Mouse (Mus musculus): ENCODE data around the gene Mturn.

Gene Mturn

DNA sequence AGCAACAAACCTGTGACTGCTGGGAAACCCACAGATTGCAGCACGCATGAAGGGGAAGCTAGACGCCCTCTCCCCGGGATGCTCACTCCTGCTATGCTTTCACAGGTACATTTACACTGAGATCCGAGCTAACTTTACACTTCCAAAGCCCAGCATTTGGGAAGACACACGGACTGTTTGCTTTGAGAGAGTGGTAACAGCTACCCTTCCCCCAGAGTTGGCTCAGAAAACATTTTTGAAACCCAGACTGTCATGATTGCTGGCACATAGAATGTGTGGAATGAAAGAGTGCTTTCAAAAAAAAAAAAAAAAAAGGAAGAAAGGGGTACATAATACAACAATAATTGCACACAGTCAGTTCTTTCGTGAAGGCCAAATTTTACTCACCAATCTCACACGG is 51.3 kb downstream of the Mturn start:
- no peak for DNase-seq

DNA sequence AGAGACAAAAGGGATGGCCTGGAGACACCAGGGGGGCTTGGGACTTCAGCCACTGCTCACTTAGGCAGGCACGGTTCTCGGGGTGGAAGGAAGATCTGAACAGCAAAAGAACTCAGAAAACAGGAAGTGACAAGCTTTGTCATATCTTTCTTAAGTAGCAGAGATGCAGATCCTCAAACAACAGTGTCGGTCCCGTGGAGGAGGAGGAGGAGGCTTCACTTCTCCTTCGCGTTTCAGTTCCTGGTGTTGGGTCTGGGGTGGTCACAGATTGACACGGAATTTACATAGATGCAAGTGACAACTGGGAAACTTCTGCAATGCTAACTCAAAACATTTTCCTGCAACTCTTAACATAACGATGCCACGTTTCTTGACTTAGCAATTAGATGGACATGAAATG is 54.7 kb downstream of the Mturn start:
- no peak for DNase-seq

DNA sequence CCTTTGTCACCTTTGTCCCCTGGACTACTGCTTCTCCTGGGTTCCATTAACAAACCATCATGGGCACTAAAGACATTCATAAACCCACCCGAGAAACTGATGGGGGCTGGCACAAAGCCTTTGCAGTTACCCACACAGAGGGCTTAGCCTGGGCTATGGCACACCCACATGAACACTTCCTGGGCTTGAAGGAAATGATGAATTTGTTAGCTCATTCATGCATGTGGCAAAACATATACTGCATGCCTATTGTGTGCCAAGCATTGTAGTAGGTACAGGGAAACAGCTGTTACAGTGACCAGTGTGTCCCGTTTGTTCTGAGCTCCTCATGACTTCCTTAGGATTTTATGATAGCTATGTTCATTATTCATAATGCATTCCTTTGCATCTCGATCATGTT is 55.8 kb downstream of the Mturn start:
- no peak for DNase-seq

DNA sequence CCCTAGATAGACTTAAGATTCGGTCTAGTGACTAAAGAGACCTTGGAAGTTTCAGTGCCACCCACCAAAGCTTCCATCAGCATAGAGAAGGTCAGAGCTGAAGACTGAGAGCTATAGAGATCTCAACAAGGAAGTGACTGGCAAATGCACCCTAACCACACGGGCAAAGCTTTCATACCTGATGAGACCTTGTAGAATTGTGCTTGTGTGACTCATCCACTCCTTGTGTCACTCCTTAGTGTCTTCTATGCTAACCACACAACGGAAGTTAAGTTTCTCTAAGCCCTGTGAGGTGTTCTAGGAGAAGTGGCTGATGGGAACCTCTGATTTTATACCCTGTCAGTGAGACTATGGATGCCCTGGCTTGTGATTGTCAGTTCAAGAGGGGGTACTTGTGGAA is 56.3 kb downstream of the Mturn start:
- DNase-seq = no peak

DNA sequence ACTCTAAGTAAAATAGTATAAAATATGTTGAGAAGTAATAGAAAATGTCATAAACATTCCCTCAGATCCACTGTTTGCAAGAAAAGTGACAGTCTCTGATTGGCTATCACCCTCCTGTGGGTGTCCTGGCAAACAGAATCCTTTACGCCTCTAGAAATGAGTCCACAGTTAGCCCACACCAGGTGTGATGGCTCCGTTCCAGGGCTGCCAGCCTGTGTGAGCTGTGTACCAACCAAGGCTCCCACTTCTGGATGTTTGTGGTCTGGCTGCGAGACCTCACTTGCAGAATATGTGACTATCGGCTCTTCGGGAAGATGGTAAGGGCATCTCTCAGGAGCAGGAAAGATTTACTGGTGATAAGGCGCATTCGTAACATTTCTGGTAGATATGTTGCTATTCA is 67.6 kb downstream of the Mturn start:
- no peak for DNase-seq

DNA sequence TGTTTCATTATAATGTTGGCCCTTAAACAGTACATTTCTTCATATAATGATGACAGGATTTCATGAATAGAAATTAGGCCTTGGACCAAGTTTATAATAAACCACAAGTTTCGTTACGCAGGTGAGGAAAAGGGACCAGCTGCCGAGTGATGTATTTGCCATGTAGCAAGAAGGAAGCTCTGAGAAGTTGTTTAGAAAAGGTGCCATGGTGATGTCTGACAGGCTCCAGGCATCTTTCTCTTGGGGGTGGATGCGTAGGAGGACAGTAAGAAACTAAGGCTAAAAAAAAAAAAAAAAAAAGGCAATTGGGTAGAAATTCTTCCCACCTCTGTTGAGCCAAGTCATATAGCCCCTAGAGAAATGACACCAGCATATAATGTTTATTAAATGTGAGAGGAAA is 70.2 kb downstream of the Mturn start:
- no peak for DNase-seq

DNA sequence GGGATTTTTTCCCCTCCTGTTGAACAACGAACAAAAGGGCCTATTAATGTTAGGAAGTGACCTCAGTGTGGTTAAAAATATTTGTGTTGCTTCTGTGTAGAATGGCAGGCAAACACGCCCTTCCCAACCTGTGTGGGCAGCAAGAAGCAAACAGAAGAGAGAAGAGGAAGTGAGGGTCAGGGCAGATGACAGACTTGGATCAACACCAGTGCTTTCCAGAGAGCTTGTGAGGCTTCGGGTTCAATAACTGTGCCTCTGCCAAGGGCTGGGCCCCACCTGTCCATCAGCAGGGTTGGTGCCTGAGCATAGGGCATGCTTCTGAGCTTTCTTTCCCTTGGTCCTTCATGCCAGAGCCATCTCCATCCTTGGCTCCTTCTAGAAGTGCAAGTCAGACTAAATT is 70.7 kb downstream of the Mturn start:
- DNase-seq = no peak

Data from lung, postnatal 14 days (tissue).